Mouse (Mus musculus) left cerebral cortex, postnatal 4 days (tissue): ENCODE data around the gene Adam19. TPM values are rescaled to one million over a fixed set of nuclear protein-coding genes. Genes with fewer than 3 reads are reported as not detected.

ENCODE experiments used
- DNase-seq: peaks from one replicate; pipeline ENCODE4 v3.0.0-alpha.2; 2022
- intact Hi-C: fragments of 180-260 bp; cut with DNase I; formaldehyde crosslinking; loops from one replicate; pipeline ENCODE4 v1.15.1; 2025
- total RNA-seq, 2 experiments: library from RNA; stranded (reverse); gene quantifications; 2 replicates each; pipeline ENCODE4 v1.2.3; 2021

Adam19 gene
- total RNA-seq, 2 experiments from 2014 or later, result 40.0 to 44.9 TPM

DNA sequence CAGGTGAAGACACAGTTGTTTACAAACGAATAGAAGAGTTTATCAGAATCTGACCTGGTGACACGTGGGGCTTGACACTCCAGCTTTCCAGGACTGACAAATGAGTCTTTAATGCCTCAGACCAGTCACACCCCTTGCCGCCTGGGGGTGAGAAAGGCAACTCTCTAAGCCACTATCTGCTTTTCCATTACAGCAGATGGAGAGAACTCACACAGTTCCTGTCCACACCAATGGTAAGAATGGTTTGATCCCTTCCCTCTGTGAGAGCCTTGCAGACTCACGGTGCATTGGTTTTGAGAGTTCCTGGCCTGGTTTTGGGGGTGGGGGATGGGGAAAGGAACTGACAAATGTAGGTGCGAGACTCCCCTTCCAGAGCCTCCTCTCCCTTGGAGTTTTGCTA, 1.5 kb upstream of the Adam19 start:
- DNase-seq, result no peak
- intact Hi-C loops, result loop anchor here (10.0 kb wide), 1 partner anchor 90 kb away; no protein-coding TSS in a partner anchor

DNA sequence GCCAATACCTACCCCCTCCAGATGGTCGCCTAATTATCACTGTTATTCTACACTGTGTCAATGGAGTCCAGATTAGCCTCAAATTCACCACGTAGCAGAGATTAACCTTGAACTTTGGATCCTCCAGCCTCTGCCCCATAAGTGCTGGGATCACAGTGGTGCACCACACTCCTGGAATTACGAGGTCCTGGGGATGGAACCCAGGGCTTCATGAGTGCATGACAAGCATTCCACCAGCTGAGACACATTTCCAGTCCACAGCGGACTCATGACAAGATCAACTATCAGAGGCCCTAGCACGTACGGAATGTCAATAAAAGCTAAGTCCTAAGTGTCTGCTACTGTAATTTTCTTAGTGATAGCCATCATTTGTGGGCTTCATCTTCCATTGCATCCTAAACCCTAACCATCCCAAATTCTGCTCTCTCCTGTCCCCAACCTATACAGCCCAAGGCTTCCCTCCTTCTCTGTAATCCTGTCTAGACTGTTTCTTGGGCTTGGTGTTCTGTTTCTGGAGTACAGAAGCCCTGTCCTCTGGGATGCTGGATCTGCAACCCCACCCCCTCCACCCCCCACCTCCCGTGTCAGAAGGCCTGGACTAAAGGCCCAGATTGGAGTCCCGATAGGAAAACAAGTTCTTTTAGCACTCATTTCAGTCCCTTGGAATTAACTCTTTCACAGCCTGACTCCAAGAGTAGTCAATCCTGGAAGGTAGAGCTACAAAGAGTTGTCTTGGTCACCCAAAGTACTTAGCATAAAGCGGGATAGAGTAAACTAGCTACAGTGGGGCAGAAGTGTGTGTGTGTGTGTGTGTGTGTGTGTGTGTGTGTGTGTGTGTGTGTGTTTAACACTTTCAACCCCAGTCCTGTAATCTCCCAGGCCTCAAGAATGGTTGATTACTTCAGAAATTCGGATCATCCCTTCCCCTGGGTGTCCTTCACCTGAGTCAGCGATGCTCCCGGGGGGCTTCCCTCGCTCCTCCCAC, 589 bp upstream of the Adam19 start:
- intact Hi-C loops, result loop anchor here (10.0 kb wide), 1 partner anchor 90 kb away; no protein-coding TSS in a partner anchor
- no peak for DNase-seq

DNA sequence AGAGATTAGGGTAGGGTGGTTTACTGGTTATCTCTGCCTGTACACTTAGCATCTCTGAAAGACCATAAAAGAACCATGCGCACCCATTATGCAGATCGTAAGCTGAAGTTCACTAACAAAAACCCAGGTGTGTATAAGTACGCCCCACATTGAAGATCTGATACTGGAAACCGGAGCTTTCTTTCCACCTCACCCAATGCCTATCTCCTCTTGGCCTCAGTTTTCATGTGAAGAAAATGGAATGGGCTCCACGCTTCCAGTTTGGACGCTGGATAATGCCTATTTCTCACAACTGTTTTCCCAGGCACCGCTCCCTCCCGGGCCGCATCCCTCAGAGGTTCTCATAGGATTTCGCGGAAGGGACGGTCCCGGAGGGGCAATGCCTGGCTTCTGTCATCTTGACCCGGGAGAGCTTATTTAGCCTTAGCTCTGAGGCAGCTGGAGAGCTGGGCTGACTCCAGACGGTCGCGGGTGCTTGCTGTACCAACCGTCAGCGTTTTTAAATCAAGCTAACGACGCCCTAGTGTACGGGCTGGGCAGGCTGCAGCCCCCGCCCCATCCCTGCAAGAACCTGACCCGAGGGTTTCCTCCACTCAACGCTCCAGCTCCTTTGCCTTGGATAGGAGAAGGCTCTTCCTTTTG, 1.1 kb downstream of the Adam19 start:
- peak; percentile 34 for DNase-seq
- intact Hi-C loops, result loop anchor here (10.0 kb wide), 1 partner anchor 92 kb away; no protein-coding TSS in a partner anchor

DNA sequence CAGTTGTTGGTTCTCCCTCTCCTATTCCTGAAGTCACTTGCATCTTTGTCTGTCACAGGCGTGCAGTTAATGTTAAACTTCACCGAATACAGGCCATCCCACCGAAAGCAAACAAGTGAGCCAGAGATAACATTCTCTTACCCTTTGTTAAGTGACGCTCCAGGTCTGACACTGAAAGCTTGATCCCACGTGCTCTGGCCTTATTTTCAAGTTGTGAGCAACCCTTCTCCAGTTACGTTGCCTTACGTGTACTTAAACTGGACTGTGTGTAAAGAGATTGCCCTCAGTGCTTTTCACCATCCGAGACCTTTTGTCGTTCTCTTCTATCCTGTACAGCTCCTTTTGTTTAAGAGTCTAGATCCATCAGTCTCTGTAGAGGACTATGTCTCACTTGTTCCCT, 2.2 kb downstream of the Adam19 start:
- no peak for DNase-seq
- intact Hi-C loops, result loop anchor here (10.0 kb wide), 1 partner anchor 93 kb away; no protein-coding TSS in a partner anchor

DNA sequence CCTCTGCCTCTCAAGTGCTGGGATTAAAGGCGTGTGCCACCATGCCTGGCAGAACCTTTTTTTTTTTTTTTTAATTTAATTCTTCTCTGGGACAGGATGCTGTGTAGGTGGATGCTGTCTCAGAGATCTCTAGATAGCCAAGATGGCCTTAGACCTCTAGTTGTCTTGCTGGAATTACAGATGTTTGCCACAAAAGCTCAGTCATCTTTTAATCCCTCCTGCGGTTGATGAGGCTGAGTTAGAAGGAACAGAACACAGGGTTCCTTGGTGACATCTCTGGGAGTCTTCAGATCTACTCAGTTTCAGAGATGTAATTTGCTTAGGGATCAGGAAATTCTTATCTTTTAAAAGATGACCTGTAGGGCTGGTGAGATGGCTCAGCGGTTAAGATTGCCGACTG, 3.1 kb downstream of the Adam19 start:
- intact Hi-C loops, result loop anchor here (10.0 kb wide), 1 partner anchor 94 kb away; no protein-coding TSS in a partner anchor
- DNase-seq, result no peak

DNA sequence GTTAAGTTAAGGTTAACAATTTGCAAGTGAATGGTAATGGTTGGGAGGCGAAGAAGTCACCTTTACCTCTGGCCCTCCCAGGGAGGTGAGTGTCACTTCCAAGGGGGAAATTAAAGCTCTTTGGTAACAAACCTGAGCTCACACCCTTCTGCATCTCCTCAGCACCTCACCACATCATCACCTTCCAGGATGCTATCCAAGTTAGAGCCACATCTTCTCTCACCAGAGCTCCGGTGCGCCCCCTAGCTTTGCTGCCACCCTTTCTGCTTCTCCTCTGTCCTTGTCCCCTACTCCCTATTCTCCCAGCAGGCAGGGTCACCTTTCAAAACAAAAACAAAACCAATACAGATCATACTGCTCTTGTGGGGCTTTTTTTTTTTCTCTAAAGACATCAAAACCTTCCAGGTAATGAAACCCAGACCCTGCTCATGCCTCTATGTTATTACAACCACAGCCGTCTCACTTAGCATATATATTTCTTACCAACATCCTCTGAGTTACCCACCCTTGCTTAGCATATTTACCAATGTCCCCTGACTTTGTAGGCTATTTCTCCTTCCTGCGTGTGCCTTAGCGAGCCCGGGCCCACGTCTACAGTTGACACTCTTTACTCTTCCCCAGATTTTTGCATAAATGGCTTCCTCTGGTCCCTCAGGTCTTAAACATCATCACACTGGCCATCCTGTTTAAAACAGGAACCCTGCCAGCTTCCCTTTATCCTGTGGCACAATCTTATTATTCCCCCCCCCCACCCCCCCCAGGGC, 4.3 kb downstream of the Adam19 start:
- no peak for DNase-seq
- intact Hi-C loops, result loop anchor here (10.0 kb wide), 1 partner anchor 95 kb away; no protein-coding TSS in a partner anchor

DNA sequence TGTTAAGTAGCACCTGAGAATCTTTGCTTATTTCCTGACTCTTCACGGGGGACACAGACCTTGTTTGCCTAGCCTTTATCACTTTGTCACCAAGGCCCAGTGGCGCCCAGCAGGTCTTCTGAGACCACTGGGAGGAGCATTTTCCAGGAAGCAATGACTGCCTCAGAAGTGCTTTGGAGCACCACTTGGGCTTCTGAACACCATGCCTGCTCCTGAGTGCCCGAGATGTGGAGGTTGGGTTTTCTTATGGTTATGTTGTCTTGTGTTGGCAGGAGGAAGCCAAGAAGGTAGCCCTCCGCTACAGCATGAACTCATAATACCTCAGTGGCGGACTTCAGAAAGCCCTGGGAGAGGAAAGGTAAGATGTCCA, 4.8 kb downstream of the Adam19 start:
- intact Hi-C loops, result no loop called here
- DNase-seq, result no peak

DNA sequence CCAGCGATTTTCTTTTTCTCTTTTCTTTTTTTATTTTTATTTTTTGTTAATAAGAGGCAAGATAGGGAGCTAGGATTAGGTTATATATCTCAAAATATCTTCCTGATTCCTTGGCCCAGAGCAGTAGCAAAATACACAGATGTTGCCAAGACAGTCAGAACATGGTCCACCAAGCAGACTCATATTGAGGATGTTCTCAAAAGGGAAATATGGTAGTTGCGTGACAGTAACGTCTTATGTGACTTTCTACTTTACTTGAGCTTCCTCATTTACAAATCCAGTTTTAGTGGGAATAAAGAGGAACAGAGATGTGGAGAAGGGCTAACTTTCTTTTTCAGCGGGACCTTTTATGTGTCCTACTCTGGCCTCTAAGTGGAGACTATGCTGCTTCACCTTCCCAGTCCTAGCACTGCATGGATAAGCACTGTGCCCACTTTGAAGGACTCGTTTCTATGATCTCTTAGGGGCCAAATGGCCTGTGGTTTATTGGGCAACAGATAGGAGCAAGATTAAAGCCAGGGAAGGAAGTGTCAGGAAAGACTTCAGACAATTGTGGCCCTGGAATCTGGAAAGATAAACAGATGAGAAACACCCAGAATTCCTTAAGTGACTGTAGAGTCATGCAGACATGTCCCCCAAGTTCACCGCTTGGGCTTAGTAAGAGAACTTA, 6.1 kb downstream of the Adam19 start:
- no peak for DNase-seq
- intact Hi-C loops, result no loop called here

DNA sequence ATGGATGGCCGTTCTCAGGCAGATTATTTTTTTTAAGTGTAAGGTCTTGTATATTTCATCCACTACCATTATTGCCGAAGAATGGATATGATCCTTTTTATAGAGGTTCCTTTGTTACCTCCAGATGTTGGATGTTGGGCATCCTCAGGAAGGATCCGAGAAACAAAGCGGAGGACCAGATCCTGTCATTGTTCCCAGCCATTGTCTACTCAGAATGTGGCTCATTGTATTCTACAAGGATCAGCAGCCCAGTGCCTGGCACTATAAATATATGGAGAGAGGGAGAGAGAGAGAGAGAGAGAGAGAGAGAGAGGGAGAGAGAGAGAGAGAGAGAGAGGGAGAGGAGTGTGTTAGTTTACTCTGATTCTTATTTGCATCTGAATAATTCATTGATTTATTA, 6.8 kb downstream of the Adam19 start:
- intact Hi-C loops, result no loop called here

DNA sequence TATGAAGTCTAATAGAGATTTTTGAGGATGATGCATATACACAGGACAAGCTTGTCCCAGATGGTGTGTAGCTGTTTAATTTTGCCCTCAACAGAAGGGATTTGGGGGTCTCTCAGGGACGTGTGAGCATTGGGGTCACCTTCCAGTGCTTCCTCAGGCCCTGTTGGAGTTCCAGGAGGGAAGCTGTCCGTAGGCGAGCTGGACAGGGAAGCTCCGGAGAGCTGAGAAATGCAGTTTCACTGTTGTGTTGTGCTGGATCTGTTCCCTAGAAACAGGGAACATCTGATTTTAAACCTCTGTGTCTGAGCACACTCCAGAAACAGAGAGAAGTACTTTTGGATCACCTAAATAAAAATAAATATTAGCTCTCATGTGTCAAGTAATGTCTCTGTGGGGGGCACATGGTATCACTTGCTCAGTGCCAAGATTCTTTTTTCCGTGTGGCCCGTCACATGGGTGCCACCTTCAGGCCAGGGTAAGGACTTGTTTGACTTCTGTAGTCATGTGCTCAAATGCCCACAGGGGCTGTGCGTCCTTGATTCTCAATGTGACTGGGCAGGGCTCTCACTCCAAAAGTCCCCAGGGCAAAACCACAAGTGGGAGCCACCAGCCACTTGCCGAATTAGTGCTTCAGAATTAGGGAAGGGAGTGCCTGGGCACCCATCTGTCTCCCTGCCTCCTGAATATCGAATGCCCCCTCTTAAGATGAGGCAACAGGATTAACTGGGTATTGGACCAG, 7.4 kb downstream of the Adam19 start:
- DNase-seq, result no peak
- intact Hi-C loops, result no loop called here

More for the DNA sequence above, 6.8 kb downstream of the Adam19 start:
- no peak for DNase-seq

DNA sequence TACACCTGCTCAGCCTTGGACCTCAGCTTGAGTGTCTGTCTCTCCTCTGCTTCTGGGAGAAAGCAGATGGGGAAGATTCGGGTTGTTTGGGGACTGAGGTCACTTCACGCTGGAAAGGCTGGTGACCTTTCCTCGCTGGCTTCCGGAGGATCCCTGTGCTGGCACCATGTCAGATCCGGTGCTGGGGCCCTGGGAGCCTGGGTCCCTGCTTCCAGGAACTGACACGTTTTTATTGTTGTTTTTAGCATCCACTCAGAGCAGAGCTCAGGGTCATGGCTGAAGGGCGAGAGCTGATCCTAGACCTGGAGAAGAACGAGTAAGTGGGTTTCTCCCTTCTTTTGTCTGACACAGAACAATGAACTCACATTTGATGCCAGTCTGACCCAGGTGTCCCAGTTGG, 9.0 kb downstream of the Adam19 start:
- no peak for DNase-seq

DNA sequence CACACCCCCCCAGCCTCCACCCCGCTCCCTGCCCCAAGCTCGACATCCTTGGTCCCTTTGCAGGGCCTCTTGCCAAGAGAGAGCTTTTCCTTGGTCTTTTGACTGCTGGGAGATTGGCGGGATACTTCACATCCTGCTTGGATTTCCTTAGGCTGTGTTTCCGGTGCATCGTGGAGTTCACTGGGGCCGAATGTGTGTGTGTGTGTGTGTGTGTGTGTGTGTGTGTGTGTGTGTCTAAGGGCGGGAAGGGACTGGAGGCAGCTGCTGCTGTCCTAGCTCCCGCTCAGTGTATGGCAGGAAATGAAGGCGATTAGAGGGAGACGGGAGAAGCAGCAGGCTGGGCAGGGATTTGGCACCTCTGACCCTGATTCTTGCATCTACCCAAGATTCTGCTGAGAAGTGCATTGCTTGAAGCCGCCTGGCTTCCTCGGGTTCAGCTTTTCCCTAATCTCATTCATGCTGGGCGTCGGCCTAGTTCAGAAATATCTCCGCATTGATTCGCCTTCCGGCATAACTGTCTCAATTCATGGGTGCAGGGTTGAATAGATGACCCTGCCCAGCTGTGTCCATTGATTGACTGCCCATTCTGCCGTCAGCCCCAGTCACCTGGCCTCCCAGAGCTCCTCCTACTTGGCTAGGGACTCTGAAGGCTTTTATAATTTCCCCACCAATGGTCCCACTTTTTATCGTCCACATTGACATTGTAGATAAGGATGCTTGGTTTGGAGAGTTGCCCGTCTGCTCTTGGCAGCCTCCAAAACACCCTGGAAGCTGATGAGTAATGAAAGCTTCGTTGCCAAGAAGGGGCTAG, 9.6 kb downstream of the Adam19 start:
- DNase-seq, result peak; percentile 61
- intact Hi-C loops, result no loop called here

More for the DNA sequence above, 9.0 kb downstream of the Adam19 start:
- intact Hi-C loops, result no loop called here

DNA sequence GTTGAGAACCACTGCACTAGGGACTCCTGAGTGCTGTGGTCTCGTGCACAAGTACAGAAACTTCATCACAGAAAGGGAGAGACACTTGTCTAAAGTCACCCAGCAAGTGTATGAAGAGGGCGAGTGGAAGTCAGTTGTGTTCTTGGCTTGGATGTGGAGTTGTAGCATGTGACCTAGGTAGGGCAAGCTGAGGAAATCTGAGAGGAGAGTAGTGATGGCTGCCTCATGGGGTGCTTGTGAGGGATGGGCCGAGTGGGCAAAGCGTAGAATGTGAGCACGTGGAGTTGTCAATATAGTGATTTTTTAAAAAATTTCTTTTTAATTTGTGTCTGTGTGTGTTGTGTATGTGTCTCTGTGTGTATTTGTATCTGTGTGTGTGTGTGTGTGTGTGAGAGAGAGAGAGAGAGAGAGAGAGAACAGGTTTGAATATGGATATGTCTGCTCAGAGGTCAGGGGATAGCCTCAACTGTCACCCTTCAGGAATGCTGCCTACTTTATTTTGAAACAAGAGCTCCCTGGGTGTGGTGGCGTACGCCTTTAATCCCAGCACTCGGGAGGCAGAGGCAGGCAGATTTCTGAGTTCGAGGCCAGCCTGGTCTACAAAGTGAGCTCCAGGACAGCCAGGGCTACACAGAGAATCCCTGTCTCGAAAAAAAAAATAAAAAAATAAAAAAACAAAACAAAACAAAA, 11.7 kb downstream of the Adam19 start:
- intact Hi-C loops, result no loop called here
- no peak for DNase-seq

DNA sequence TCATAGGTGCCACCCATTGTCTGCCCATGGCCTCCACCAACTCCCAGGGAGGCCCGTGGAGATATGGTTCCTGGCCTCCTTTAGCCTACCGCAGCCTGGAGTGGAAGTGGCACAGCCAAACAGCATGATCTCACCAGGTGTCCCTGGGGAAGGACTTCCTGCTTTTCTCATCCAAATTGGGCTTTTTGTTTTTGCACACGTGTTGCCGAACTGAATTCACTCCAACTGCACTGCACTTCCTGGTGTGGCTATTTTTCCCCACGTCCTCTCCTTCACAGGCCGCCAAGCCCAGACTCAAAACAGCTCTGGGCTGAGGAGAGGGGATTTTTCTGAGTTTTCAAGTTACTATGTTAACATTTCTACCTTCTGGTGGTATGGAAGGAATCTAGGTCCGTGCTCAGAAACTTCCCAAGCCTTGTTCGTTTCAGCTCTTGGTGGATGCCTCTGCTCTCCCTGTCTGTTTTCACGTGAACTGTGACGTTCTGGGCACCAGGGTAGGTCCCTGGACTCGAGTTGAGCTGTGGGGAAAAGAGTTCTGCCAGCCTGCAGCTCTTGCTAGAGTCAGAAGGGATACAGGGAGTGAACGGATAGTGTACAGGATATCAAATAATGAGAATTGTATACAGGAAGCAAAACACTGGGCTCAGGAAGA, 13.1 kb downstream of the Adam19 start:
- no peak for DNase-seq
- intact Hi-C loops, result no loop called here

DNA sequence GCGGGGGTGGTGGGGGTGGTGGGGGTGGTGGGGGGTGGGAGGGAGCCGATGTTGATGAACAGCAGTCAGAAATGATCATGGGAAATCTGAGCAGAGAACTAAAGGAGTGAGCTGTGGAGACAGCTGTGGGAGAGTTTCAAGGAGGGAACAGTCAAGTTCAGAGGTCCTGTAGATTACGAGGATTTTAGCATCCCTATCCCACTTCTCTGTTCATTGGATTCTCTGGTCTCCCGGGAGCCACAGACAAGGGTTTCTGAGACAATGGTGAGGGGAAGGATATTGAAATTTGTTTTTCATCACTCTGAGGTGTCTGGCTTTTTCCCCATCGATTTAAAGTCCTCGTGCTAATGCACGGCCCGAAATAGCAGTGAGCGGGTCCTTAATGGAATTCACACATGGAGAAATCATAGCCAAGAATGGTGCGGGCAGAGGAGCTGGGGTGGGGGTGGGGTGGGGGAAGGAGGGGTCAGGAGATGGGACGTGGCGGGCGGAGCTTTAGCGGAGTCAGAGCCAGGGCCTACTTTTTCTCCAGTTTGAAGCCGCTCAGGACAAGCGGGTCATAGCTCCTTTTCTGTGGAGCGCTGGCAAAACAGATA, 13.7 kb downstream of the Adam19 start:
- no peak for DNase-seq
- intact Hi-C loops, result no loop called here

DNA sequence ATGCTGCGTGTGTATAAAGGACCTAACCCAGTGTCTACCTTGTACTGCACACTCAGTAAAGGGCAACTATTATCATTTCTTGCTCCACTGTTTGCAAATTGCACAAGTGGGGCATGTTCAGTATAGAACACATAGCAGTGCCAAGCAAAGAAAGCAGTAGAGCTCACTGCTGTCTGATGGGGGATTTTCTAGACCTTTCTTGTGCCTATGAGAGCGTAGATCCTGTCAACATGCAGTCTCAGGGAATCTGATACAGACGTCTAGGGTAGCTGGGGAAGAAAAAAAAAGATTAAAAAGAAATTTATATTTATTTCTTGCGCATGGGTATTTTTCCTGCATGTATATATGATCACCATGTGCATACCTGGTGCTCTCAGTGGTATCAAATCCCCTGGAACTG, 14.4 kb downstream of the Adam19 start:
- no peak for DNase-seq
- intact Hi-C loops, result no loop called here

DNA sequence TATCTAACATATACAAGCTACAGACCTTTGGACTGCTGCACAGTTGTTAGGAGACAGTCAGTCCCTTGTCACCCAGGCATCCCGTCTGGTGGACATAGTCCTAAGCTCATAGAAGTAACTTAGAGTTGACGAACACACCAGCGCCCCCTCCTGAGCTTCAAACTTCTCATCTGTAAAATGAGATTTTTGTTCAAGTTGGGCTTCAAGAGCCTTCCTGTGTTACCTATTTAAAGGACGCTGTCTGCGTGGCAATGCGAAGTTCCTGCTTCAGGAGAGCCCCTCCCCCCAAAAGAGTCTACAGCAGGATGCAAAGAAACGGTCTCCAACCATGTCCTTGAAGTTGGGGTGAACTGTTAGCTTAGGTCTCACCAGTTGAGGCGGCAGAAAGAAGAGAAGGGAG, 15.0 kb downstream of the Adam19 start:
- intact Hi-C loops, result no loop called here
- no peak for DNase-seq
